Mouse (Mus musculus) thymus, postnatal 4 days (tissue): ENCODE results near the gene 9430097D07Rik.

Source experiments
- DNase-seq: peaks from one replicate; pipeline ENCODE4 v3.0.0; 2021

Gene 9430097D07Rik

DNA sequence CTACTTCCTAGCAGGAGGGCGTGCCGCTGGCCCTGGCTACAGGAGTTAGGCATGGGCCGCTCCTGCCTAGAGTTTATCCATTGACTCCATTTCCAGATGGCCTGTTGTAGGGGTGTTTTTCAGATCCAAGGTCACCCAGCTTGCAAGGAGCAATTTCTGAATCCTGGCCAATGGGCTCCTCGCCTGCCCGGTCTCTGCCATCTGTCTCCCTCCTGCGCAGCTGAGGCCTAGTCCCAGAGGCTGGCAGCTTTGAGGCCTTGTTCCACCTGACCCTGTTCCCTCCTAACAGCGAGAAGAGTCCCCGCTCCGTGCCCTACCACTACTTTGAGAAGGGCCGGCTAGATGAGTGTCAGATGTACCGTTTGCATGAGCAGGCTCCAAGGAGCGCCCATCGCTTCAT lies 21.2 kb upstream of the 9430097D07Rik start:
- no peak for DNase-seq

DNA sequence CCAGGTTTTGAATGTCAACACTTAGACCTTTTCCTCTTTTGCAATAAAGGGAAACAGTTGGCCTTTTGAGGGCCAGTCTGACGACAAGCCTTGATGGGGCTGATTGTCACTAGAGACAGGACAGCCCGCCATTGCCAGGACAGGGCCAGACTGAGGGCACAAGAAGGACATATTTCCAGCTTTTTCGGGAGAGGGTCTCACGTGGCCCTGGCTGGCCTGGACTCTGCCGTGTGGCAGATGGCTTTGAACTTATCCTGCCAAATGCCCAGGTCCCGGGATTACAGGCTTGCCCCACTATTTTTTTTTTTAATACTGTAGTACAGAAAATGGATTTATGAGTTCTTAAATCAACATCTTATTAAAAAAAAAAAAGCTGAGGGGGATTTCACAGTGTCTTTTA lies 15.8 kb upstream of the 9430097D07Rik start:
- DNase-seq, result no peak

DNA sequence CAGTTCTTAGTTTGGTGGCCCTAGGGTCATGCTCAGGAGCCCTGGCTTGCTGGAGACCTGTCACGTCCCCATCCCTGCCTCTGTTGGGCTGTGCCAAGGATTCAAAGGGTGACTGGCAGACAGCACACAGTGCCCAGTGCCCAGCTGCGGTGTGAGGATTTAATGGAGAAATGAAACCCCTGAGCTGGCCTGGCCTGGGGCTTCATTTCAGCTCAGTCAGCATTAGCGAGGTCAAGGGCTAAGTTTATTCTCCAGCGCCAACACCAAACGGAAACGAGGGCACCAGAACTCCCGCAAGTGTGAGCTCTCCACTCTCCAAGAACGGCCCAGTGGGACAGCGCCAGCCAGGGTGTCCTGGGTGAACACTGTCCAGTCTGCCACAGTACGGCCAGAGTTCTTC lies 14.7 kb upstream of the 9430097D07Rik start:
- no peak for DNase-seq

DNA sequence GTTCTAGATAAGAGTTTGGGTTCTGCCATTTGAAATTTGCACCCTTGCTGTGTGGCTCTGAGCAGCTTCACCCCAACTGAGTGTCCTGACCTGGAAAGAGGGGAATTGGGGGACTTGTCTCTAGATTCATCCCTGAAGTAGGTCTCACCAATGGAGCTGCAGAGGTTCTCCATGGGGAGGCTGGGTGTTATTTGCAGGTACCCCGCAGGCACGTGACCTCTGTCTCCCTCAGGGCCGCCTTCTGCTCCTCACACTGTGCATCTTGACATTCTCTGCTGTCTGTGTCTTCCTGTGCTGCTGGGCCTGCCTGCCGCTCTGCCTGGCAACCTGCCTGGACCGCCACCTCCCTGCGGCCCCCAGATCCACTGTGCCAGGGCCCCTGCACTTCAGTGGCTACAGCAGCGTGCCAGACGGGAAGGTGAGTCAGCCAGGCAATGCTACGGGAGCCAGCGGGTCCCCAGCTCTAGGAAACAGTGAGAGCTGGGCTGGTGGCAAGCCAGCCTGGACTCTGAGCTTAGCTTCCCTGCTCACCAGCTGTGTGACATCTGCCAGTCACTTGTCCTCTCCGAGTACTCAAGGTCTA lies 13.8 kb upstream of the 9430097D07Rik start:
- no peak for DNase-seq

DNA sequence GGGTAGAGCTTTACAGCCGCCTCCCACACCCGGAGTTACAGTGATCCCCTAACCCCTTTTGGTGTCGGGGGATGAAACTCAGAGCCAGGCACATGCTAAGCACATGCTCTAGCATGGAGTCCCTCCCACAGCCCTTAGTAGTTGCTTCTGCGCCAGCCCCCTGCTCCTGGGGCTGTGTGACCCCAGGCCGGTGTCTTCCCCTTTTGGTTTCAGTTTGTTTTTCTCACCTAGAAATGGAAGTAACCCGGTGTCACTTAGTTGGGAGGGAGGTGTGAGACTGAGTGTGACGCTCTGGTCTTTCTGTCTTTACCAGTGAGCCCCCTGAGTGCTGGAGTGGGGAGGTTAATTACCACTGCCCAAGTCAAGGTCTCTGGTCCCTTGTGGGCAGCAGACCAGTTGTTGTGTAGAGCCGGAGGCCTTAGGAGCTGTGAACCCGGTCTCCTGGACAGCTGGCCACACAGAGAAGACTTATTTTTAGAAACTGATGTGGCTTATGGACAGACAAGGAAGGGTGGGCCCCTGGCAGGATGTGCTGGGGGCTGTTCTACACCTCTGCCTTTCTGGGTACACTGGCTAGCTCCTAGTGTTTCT lies 12.3 kb upstream of the 9430097D07Rik start:
- peak; percentile 57 for DNase-seq

DNA sequence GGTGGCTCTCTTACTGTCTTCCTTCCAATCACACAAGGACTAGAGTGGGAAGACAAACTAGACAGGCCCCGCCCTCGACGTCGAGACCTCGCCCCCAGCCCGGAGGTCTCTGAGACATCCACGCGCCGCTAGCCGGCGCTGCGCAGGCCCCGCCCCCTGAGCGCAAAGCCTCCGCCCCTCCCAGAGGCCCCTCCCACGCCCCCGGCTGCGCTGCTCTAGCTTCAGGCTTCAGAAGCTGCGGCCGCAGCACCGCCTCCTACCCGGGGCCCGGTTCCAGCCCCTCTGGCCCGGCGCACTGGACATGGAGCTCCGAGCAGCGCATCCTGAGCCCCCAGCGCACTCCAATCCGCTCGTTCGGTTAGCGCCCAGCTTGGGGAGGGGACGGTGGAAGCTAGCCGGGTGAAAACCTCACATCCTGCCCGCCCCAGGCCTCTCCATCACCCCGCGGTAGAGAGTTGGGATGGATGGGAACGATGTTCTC lies 11.4 kb upstream of the 9430097D07Rik start, which contains the start of gene St6galnac4:
St6galnac4 (plus strand) TSS at position 225 of the 481 bp plus-strand sequence.
- DNase-seq, result peak; percentile 97

DNA sequence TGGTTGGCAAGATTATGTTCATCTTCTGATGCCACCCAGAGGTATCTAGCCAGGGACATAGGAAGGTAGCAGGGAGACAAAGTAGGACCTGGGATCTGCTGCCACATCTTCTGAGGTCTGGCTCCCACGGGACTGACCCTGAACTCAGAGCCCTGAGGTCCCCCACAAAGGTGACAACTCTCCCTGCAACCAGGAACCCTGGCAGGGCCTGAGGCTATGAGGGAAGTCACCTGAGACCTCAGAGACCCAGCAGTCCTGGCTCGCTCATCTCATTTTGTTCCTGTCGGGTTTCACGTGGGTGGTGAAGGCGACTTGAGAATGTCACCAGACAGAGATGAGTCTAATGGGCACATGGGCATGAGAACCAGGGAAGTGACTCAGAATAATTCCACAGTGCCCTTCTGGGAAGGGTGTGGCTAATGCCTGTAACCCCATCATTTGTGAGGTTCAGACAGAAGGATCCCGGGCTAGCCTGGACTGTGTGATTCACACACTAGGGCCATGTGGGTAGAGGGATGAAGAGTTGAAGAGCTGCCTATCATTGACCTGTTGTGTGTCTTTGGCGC lies 9.7 kb upstream of the 9430097D07Rik start:
- DNase-seq, result no peak

DNA sequence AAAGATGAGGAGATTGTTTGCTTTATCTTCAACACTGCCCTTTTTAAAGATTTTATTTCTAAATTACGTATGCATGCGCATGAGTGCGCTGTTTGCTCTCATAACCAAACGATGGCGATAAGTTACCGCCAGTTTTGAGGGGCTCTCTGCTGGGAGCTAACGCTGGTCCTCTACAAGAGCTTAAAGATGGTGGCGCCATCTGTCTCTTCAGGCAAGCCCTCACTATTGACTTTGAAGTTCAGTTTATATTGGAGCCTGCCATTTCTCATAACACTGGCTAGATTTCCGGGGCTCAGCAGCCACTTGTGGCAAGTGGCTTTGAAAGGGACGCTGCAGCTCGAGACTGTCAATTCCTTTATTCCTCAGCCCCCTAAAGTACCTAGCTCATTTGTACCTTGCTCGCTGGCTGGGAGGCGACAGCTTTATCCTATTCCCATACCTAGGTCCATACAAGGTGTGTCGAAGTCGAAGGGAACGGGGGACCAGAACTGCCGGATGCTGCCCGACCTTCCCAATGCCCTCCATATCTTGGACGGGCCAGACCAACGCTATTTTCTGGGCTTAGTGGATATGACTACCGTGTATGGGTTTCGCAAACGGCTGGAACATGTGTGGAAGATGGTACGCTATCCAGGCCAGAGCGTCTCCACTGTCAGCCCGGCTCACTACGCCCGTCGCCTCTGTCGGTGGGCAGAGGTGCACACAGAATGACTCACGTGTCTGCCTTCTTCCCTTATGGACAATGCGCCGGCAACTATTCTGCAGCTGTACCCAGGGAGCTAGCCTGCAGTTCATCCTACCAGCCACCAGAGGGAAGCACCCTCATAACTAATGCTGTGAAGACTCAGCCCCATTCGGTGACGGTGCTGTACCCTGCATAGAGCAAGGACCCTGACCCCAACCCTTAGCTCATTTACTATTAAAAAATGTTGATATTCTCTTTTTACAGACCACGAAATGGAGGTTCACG lies 7.6 kb upstream of the 9430097D07Rik start:
- peak; percentile 80 for DNase-seq

DNA sequence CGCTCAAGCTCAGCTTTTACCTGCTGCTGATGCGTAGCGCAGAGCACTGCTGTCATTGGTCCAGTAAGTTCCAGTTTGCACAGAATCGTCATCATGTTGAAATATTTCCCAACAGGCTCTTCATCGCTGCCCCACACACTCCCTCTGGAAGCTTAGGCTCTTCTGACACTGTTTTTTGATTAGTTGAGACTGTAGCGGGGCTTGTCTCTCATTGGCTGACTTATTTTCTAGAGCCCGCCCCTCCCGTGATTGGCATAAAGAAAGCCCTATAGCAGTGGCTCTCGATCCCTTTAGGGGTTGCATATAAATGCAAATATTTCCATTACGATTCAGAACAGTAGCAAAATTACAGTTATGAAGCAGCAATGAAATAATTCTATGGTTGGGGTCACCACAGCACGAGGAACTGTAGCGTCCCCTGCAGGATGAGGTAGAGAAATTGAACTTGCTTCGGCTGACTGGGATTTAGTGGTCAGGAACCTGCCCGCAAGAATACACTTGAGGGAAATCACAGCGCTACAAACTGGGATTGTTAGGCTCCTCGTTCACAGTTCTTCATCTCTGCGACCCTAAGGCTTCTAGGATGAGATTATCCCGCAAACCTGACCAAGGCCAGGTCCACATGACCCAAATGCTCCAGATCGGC lies 6.1 kb upstream of the 9430097D07Rik start:
- peak; percentile 55 for DNase-seq

DNA sequence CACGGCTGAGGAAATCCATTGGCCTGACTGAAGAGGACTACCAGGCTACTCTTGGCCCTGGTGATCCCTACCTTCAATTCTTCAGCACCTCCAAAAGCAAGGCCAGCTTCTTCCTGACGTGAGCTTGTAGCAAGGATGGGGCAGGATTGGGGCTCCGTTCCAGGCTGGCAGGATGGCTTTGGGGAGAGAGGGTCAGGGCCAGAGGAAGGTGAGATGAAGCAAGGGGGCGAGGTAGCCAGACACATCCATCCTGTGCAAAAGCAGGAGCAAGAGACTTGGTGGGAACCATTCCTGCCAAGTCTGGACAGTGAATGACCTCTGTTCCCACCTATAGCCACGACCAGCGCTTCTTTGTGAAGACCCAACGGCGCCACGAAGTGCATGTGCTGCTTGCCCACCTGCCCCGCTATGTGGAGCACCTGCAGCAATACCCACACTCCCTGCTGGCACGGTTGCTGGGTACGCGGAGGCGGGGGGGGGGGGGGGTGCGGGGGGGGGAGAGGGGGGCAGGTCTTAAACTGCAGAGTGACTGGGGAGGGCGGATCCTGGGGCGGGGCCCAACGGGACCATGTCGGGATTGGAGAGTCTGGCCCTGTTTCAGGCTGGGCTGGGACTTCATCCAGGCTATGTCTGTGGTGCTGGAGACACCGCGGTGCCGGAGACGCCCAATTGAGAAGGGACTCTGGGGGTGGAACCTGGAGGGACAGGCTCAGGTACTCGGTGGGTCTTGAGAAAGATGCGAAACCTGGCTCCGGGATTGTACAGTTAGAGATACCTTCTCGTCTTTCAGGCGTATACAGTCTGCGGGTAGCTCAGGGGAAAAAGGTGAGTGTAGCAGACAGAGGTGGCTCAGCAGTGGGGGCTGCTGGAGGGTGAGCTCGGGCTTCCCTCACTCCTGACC lies 2.9 kb upstream of the 9430097D07Rik start:
- DNase-seq, result peak; percentile 53

DNA sequence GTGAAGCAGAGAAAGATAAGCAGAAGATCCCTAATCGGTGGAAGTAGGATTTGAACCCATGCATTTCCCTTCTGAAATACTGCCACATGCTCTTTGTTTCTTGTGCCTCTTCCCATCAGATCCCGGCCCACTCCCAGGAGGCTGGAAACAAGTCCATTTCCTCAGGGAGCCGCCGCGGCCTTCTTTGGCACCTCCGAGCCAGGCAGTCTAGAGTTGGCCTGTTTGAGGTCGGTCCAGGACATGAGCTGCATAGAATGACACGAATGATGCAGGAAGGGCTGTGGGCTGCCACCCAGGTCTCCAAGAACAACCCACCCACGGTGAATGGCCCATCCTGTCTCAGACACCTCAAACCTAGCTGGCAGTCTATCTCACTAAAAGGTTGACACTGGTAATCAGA lies 1.0 kb upstream of the 9430097D07Rik start:
- DNase-seq, result no peak

DNA sequence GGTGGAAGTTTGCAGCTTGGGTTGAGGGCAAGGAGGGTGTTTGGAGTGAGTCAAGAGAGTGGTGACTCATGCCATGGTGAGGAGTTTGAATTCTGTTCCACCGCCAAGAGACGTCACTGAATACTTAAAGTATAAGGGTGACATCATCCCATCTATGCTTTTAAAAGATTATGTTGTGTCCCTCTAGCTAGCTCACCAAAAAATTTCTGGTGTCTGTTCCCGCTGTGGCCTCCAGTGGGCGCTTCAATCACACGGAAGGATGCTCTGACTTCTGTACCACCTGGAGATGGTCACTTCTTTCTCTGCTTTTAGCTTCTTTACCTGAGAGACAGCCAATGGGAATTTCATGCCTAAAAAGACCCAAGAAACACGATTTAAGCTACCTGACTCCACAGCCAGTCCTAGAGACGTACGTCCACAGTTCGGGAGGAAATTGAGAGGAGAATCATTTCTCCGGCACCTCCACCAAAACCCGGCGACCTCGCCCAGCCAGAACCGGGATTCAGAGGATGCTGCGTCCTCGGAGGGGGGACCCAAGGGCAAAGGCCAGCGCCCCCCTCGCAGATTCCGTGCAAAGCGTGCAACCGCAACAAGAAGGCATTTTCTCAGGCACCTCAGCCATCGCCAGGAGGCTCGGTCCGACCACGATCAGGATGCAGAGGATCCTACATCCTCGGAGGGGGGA lies 441 bp downstream of the 9430097D07Rik start:
- DNase-seq, result peak; percentile 79

DNA sequence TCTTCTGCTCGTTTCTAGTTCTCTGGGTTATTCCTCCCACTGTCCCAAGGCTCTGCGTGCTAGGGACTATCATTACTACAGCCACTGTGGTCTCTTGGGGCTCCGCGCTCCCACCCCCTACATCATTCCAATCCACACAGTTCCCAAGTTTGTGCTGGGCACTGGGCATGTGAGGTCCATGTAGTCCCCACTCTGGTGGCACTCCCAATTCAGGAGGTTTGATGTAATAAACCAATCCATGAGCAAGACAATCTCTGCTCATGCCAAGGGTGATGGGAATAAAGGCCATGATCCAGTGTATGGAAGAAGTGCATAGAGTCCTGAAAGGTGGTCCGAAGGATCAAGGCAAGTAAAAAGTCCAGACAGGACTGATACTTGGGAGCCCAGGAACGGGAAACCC lies 987 bp downstream of the 9430097D07Rik start, which contains the start of gene Pip5kl1:
Pip5kl1 (plus strand) TSS at position 301 of the 400 bp plus-strand sequence.
- DNase-seq, result no peak

DNA sequence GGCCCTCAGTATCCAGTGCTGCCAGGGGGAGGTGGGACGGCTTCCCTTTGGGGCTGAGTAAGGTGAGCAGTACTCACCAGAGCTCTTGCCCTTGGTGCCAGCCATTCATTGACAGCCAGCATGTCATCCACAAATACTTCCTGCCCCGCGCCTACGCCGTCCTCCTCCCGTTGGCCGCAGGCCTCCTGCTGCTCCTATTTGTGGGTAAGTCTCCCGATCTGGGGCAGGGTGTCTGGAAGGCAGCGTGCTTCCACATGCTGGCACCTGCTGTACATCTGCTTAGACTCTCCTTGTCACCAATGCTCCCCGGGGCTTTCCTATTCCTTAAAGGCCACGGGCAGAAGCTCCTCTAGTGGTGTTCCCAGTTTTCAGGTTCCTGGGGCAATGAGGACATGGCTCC lies 3.3 kb downstream of the 9430097D07Rik start:
- DNase-seq, result no peak

DNA sequence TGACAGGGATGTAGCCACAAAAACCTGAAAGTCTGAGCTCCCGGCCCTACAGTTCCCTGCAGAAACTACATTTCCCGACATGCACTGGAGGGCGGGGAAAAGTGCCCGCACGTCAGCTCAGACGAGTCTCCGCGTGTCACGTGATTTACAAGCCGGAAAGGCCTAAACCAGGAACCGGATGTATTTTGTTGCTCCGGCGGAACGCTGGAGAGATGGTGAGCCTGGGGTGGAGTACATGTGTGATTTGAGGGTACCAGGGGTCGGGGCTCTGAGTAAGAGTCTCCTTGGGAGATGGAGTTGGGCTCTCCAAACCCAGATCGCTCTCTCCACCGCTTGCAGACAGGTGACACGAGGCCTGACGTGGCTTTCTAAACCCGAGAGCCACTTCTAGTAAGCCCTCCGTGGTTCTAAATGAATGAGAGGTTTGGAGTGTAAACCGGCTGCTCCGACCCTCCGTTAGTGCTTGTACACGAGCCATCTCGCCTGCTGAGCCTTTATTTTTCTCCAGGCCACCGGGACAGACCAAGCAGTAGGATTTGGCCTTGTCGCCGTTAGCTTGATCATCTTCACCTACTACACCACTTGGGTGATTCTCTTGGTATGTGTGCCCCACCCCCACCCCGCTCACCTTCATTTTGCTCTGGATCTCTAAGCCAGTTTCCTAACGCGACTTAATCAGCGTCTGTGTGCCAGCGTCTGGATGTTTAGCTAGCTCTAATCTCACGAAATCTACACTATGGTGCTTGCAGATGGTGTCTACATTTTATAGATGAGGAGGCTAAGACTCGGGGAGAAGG lies 4.6 kb downstream of the 9430097D07Rik start, which contains the start of gene Dpm2:
Dpm2 (plus strand) TSS at position 161 of the 797 bp plus-strand sequence.
- DNase-seq, result peak; percentile 90

DNA sequence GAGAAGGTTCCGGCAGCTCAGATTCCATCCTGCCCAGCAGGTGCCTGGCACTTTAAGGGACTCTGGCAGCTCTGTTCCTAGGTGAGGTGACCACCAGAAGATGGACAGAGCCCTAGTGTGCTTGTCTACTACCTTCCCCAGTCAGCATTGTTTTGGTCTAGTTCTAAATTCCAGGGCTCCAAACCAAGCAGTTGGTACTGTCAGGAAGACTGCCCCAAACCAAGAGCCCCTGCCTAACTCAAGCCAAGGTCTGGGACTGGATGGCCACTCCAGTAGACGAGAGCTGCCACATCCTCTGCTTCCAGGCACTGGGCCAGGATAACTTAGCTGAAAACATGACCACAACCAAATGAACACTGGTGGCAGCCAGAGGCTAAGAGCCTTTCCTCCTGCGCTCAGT lies 6.5 kb downstream of the 9430097D07Rik start:
- DNase-seq, result no peak

DNA sequence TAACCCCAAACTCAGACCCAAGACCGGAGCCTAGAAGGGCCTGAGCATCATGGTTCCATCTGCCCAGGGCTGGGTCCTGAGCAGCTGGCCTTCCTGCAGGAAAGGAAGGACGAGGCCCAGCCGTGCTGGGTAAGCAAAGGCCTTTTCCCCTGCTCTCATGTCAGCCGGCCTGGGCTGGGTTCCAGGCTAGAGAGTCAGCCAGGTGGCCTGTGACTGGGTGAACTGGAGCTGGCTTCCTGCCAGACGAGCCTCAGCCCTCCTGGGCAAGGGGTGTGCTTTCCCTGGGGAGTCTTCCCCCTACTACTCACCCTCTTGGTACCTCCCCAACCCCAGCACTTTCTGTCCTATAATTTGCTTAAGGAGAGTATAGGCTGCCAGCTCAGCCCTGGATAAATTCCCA lies 7.3 kb downstream of the 9430097D07Rik start:
- no peak for DNase-seq

DNA sequence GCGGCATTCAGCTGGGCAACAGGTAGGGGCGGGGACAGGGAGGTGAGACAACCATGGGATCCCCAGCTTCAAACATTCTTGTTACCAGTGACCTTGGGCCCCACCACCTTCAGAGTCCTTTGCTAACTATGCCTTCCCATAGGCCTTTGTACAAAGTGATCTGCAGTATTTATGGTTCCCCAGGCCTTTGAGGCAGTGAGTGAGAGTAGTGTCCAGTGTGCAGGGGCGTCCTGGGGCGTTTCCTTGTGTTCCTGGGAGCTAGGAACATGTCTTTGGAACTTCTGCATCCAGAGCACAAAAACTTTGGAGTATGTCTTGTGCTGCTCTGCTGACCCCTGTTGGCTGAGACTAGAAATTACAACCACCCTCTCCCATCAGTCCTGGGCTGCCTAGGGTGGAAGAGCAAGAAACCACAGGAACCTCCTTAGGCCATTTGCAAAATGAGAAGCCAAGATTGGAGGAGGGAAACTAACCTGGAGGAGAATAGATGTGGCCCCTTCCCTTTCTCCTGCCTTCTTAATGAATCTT lies 8.9 kb downstream of the 9430097D07Rik start:
- DNase-seq, result peak; percentile 76

DNA sequence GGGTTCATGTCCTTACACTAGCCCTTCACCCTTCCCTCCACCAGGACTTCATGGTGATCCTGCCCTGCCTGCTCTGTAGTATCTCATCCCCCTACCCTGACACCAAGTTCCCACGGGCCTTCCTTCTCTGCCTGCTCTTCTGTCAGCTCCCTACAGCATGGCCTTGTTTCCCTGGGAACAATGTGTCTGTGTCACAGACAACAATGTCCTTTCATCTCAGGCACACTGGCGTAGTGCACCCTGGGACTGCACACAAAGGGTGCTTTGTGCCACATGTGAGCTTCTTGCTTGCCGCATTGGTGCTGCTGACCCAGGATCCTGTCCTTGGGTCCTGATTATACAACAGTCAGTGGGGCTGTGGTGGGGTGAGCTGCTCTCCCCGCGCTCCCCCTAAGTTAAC lies 15.9 kb downstream of the 9430097D07Rik start:
- no peak for DNase-seq

DNA sequence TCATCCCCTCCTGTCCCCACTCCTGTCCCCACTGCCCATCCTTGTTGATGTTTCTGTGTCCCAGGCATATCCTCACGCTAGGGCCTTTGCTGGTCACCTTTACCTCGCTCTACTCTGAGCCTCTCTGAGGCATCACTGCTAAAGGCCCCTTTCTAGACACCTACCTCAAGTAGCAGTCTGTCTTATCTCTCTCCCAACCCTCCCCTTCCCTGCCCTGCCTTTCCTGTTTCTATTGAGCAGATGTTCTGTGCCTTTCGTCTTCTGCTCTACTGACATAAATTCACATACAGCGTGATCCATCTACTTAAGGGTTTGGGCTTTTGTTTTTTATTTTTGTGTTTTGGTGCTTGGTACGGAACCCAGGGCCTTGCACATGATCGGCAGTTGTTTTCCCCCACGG lies 19.5 kb downstream of the 9430097D07Rik start:
- DNase-seq, result peak; percentile 45
